11 mouse cellular contexts compared by ENCODE assay signal in genomic region chr10:8133451-8133952, GRCm38 (mm10).
DNase-seq lines count a peak whose midpoint lies in the region; ATAC-seq lines count a peak whose summit lies in the region.
"Had no signal": no experiment of that assay in that cellular context is flagged by ENCODE, and none has a peak within 500 bp of the region (broad histone marks: within the 10 kb centered on the region; RNA-seq: fewer than 3 reads in every experiment).

No protein-coding gene starts in this region.

- H3K9ac ChIP-seq in lung, embryonic 15.5 days: no peak overlapping the region
- H3K9ac ChIP-seq in forebrain, embryonic 14.5 days (ENCODE audit: low read length): no peak overlapping the region
- no peak overlapping the region for H3K9ac ChIP-seq in limb, embryonic 13.5 days
- no peak overlapping the region for H3K9ac ChIP-seq in stomach, embryonic 15.5 days

- H3K27me3 ChIP-seq in lung, embryonic 15.5 days: no peaks in the 10 kb centered on the region
- H3K27me3 ChIP-seq in forebrain, embryonic 14.5 days (replicated peaks; ENCODE audit: control insufficient read depth, insufficient read depth, low read length): no peaks in the 10 kb centered on the region
- no peaks in the 10 kb centered on the region for H3K27me3 ChIP-seq in limb, embryonic 13.5 days
- no peaks in the 10 kb centered on the region for H3K27me3 ChIP-seq in stomach, embryonic 15.5 days (replicated peaks)
- H3K27me3 ChIP-seq: Patski had no signal

- WGBS in lung, embryonic 15.5 days: 23% methylated on average over 12 of the region's 13 CpGs
- WGBS in forebrain, embryonic 14.5 days: 5% methylated on average over 13 of the region's 13 CpGs
- WGBS in limb, embryonic 13.5 days: 42% methylated on average over 13 of the region's 13 CpGs
- 39% methylated on average over 13 of the region's 13 CpGs for WGBS in stomach, embryonic 15.5 days

- peak overlapping the region; percentile 21 for H3K4me2 ChIP-seq in lung, embryonic 15.5 days
- H3K4me2 ChIP-seq in forebrain, embryonic 14.5 days (ENCODE audit: low read length): peak overlapping the region; percentile 35; the same call in 1 of the 2 replicates
- H3K4me2 ChIP-seq in limb, embryonic 13.5 days (replicated peaks): peak overlapping the region; percentile 9; the same call in 1 of the 2 replicates
- peak overlapping the region; percentile 24 for H3K4me2 ChIP-seq in stomach, embryonic 15.5 days

- no peak for DNase-seq in lung, postnatal 25 days (ENCODE audit: low spot score)
- peak; percentile 56 for DNase-seq in forebrain, embryonic 14.5 days (ENCODE audit: low spot score)
- no peak for DNase-seq in thymus, postnatal 25 days
- no peak for DNase-seq in spleen, postnatal 14 days (ENCODE audit: low spot score in 2 of 2)
- no peak for DNase-seq in adipocyte (ENCODE audit: low spot score)
- DNase-seq: thymus, adult 2 months had no signal

- H3K36me3 ChIP-seq in lung, embryonic 15.5 days: no peaks in the 10 kb centered on the region
- H3K36me3 ChIP-seq in forebrain, embryonic 14.5 days (ENCODE audit: control insufficient read depth, insufficient read depth, low read length): no peaks in the 10 kb centered on the region
- H3K36me3 ChIP-seq in limb, embryonic 13.5 days: no peaks in the 10 kb centered on the region
- H3K36me3 ChIP-seq in stomach, embryonic 15.5 days: no peaks in the 10 kb centered on the region

- peaks cover 45% of the 10 kb centered on the region for H3K4me1 ChIP-seq in lung, embryonic 15.5 days
- H3K4me1 ChIP-seq in forebrain, embryonic 14.5 days (ENCODE audit: control insufficient read depth, insufficient read depth, low read length): no peaks in the 10 kb centered on the region; the same call in 1 of the 2 replicates
- peaks cover 29% of the 10 kb centered on the region for H3K4me1 ChIP-seq in limb, embryonic 13.5 days
- no peaks in the 10 kb centered on the region; the same call in 1 of the 2 replicates for H3K4me1 ChIP-seq in stomach, embryonic 15.5 days

- H3K4me3 ChIP-seq in lung, embryonic 15.5 days: 0 out of 2 replicates have a peak overlapping the region, but pooled peaks have one; percentile 13
- H3K4me3 ChIP-seq in forebrain, embryonic 14.5 days (ENCODE audit: low read depth, low read length): no peak overlapping the region
- no peak overlapping the region for H3K4me3 ChIP-seq in limb, embryonic 13.5 days
- no peak overlapping the region for H3K4me3 ChIP-seq in stomach, embryonic 15.5 days (replicated peaks)

- peak overlapping the region; percentile 43 for H3K27ac ChIP-seq in lung, embryonic 15.5 days
- no peak overlapping the region for H3K27ac ChIP-seq in forebrain, embryonic 14.5 days (ENCODE audit: low read depth, low read length)
- peak overlapping the region; percentile 73 for H3K27ac ChIP-seq in limb, embryonic 13.5 days
- 0 out of 2 replicates have a peak overlapping the region, but pooled peaks have one; percentile 35 for H3K27ac ChIP-seq in stomach, embryonic 15.5 days
- H3K27ac ChIP-seq: kidney, postnatal 0 days had no signal

- peak; percentile 58 for ATAC-seq in lung, embryonic 15.5 days (ENCODE audit: borderline replicate concordance, extremely low read depth, low FRiP score, low TSS enrichment)
- peak; percentile 78; the same call in 1 of the 2 replicates for ATAC-seq in forebrain, embryonic 14.5 days
- peak; percentile 49; the same call in 1 of the 2 replicates for ATAC-seq in limb, embryonic 13.5 days (ENCODE audit: low FRiP score, low read depth)
- peak; percentile 57; the same call in 1 of the 2 replicates for ATAC-seq in stomach, embryonic 15.5 days (ENCODE audit: insufficient read depth, low FRiP score, low read depth)
- ATAC-seq: Patski had no signal

- no peaks in the 10 kb centered on the region for H3K9me3 ChIP-seq in lung, embryonic 15.5 days
- no peaks in the 10 kb centered on the region for H3K9me3 ChIP-seq in forebrain, embryonic 14.5 days (replicated peaks; ENCODE audit: control insufficient read depth, low read length)
- no peaks in the 10 kb centered on the region for H3K9me3 ChIP-seq in limb, embryonic 13.5 days
- no peaks in the 10 kb centered on the region for H3K9me3 ChIP-seq in stomach, embryonic 15.5 days
